Mouse (Mus musculus): ENCODE measurements around the gene Tfeb. TPM values are rescaled to one million over a fixed set of nuclear protein-coding genes. Genes with fewer than 3 reads are reported as not detected.

Tfeb gene
- polyA plus RNA-seq, 1 experiment from 2014 or later: 48.3 TPM

- peak; percentile 88 for ATAC-seq
- no peaks in the 10 kb centered on the region for H3K27me3 ChIP-seq
- in situ Hi-C loops (cut with MboI; ENCODE audit: low pct_unique_long_range_greater_than_20kb): no loop called here
- CTCF ChIA-PET: interaction anchor here (0.9 to 2.4 kb wide), 7 partner anchors 9 to 26 kb away, joined by 3 to 8 read pairs (median 3); partner anchors contain the start of gene Tfeb
- peak; percentile 82 for DNase-seq (ENCODE audit: low read depth, low spot score)
- POLR2A ChIA-PET: interaction anchor here (0.6 to 9.9 kb wide), 3 partner anchors 9 to 62 kb away, joined by 3 to 91 read pairs (median 6); partner anchors contain the start of gene Tfeb
- TF ChIP-seq CTCF (IDR thresholded peaks at IDR 0.05): no peak
Measured at GRCm38 (mm10) chr17:47762518-47763340, 25.9 kb downstream of the Tfeb start.

- no peaks in the 10 kb centered on the region for H3K27me3 ChIP-seq
- in situ Hi-C loops (cut with MboI; ENCODE audit: low pct_unique_long_range_greater_than_20kb): no loop called here
- ATAC-seq: no peak
- CTCF ChIA-PET: interaction anchor here (1.0 kb wide), 1 partner anchor 15 kb away, joined by 3 read pairs; no protein-coding TSS in a partner anchor
- POLR2A ChIA-PET: interaction anchor here (1.1 kb wide), 1 partner anchor 15 kb away, joined by 3 read pairs; no protein-coding TSS in a partner anchor
- no peak for TF ChIP-seq CTCF (IDR thresholded peaks at IDR 0.05)
- DNase-seq (ENCODE audit: low read depth, low spot score): no peak
Measured at GRCm38 (mm10) chr17:47765986-47766385, 29.2 kb downstream of the Tfeb start.

DNA sequence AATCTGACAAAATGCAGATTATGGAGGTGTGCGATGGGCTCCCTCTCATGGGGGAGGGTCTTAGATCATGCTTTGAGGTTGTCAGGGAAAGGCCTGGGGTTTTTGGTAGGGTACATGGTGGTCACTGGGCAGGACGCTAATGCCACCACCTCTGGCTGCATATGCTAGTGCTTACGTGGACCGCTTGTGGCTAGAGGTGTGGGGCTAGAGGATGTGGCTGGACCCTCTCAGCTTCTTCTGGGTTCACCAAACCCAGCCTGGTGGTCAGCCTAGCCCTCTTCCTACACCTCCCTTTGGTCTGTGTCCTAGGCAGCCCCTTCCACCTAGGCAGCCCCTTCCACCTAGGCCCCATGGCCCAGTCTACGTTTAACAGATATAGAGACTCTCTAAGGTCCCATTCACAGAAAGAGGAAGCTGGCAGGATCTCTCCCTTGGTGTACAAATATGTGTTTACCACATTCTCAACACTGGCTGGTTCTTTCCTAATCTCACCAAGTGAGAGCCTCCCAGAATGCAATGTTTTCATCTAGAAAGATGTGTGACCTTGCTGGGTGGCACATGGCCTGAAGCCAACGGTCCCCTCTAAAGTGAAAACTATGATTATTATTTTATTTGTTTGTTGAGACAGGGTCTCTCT, 29.7 kb downstream of the Tfeb start:
- CTCF ChIA-PET: no interaction called here
- in situ Hi-C loops (cut with MboI; ENCODE audit: low pct_unique_long_range_greater_than_20kb): no loop called here
- ATAC-seq (no peak), DNase-seq (ENCODE audit: low read depth, low spot score) (no peak)
- no peak for TF ChIP-seq CTCF (IDR thresholded peaks at IDR 0.05)
- no peaks in the 10 kb centered on the region for H3K27me3 ChIP-seq
- POLR2A ChIA-PET: interaction anchor here (1.1 kb wide), 1 partner anchor 14 kb away, joined by 3 read pairs; no protein-coding TSS in a partner anchor

DNA sequence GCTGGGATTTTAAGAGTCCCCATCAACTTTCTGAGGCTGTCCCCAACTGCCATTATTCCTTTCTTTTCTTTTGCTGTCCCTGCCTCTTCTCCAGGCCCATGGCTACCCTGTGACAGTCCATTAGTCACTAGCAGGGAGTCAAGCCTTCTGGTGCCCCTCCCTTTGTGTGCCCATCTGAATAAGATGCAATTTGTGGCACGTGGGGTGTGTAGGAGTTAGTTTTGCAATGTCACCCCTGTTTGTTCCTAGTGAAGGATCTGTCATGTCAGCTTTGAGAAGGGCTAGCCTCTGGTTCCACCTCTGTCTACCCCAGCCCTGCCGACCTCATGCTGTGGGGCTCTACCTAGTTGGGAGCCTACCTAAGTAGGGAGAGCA, 30.2 kb downstream of the Tfeb start:
- ATAC-seq (no peak), DNase-seq (ENCODE audit: low read depth, low spot score) (no peak)
- POLR2A ChIA-PET: interaction anchor here (1.1 kb wide), 1 partner anchor 14 kb away, joined by 3 read pairs; no protein-coding TSS in a partner anchor
- in situ Hi-C loops (cut with MboI; ENCODE audit: low pct_unique_long_range_greater_than_20kb): no loop called here
- H3K27me3 ChIP-seq: no peaks in the 10 kb centered on the region
- CTCF ChIA-PET: no interaction called here
- TF ChIP-seq CTCF (IDR thresholded peaks at IDR 0.05): no peak

DNA sequence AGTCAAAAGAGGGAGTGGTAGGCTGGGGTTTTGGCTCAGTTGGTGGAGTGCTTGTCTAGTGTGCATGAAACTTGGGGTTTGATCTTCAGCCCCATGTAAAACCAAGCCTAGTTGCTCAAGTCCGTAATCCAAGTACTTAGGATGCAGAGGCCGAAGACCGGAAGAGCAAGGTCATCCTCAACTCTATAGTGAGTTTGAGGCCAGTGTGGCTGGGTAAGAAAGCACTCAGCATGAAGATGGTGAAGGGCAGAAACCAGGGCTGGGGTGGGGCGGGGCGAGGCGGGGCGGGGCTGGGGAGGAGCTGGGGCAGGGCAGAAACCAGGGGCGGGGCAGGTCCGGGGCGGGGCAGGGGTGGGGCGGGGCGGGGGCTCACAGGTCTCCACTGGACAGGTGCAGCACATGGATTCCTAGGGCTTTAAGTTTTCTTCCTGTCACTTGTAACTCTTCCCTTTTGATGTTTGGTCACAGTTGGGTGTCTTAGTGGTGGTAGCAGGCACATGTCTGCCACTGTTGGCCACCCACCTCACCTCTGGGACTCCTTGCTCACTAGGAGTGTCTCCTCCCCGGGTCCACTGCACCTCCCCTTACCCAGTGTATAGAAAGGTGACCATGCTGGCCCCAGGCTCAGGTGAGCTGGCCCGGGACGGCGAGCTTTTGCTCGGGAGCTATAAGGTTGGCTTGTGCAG, 30.8 kb downstream of the Tfeb start:
- no peaks in the 10 kb centered on the region for H3K27me3 ChIP-seq
- in situ Hi-C loops (cut with MboI; ENCODE audit: low pct_unique_long_range_greater_than_20kb): no loop called here
- TF ChIP-seq CTCF (IDR thresholded peaks at IDR 0.05): no peak
- ChIA-PET CTCF (no interaction called here), POLR2A (no interaction called here)
- DNase-seq (ENCODE audit: low read depth, low spot score) (no peak), ATAC-seq (no peak)

DNA sequence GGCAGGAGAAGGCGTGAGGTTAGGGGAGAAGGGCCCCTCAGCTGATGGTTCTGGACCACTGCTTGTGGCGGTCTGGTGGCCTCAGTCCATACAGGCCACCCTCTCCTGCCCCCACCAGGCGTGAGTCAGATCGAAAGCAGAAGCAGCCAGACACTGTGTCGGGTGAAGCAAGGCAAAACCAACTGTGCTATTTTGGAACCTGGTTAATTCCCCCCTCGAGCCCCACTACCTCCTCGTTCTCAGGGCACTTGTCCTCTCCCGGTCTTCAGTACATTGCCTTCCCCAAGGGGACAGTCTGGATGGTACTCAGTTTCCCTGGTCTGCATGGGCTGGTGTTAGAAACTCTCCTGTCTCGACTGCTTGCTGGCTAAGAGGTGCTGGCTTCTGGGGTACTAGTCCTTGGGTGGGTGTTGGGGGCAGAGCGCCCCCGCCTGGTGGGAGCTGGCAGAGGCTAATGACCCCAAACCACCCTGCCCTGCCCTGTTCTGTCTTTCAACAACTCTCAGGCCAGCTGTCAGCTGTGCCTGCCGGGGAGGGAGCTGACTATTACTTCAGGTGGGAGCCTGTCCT, 32.0 kb downstream of the Tfeb start:
- ATAC-seq (peak; percentile 42), DNase-seq (ENCODE audit: low read depth, low spot score) (no peak)
- in situ Hi-C loops (cut with MboI; ENCODE audit: low pct_unique_long_range_greater_than_20kb): no loop called here
- no peaks in the 10 kb centered on the region for H3K27me3 ChIP-seq
- CTCF ChIA-PET: no interaction called here
- no peak for TF ChIP-seq CTCF (IDR thresholded peaks at IDR 0.05)
- POLR2A ChIA-PET: no interaction called here

GRCm38 (mm10) chr17:47769389-47770299, 32.8 kb downstream of the Tfeb start:
- H3K27me3 ChIP-seq: no peaks in the 10 kb centered on the region
- in situ Hi-C loops (cut with MboI; ENCODE audit: low pct_unique_long_range_greater_than_20kb): no loop called here
- DNase-seq (ENCODE audit: low read depth, low spot score) (no peak), ATAC-seq (no peak)
- TF ChIP-seq CTCF (IDR thresholded peaks at IDR 0.05): no peak
- POLR2A ChIA-PET: no interaction called here
- CTCF ChIA-PET: no interaction called here

DNA sequence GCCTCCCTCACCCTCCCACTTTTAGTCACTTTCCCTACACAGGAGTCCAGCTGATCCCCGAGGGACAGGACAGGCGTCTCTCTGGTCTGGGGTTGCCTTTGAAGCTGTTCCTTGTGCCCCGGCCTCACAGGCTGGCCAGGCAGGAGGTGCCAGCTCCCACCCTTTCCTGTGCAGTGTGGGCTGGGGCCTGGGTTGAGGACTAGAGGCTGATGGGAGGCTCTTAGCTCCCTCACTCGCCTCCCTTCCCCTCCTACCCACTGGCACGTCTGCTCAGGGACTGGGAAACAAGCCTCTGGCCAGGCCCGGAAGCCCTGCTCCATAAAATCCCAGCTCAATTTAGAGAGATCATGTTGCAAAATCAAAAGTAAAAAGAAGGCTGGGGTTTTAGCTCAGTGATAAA, 36.8 kb downstream of the Tfeb start:
- ChIA-PET CTCF (interaction anchor here (0.8 to 2.3 kb wide), 5 partner anchors 10 to 33 kb away, joined by 3 to 8 read pairs (median 3); no protein-coding TSS in a partner anchor), POLR2A (interaction anchor here (0.7 kb wide), 1 partner anchor 73 kb away, joined by 3 read pairs; no protein-coding TSS in a partner anchor)
- ATAC-seq (no peak), DNase-seq (ENCODE audit: low read depth, low spot score) (no peak)
- no peak for TF ChIP-seq CTCF (IDR thresholded peaks at IDR 0.05)
- no peaks in the 10 kb centered on the region for H3K27me3 ChIP-seq
- in situ Hi-C loops (cut with MboI; ENCODE audit: low pct_unique_long_range_greater_than_20kb): no loop called here

DNA sequence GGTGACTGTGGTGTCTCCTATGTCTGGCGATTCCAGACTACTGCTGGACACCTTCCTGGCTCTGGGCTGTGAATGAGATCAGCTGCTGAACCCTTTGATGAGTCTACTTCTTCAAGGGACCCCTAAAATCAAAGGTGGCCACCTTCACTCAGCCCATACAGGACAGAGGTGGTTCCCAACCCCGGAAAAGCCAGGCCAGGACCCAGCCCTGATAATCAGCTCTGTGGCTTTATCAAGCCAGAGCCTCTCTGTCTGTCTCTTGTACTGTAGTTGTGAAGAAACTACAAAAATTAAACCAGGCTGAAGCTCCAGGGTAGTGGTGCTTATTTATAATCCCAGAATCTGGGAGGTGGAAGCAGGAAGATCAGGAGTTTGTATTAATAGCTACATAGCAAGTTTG, 40.3 kb downstream of the Tfeb start:
- no peak for ATAC-seq
- POLR2A ChIA-PET: interaction anchor here (0.6 kb wide), 1 partner anchor 558 kb away, joined by 3 read pairs; no protein-coding TSS in a partner anchor
- no peaks in the 10 kb centered on the region for H3K27me3 ChIP-seq
- DNase-seq (ENCODE audit: low read depth, low spot score): no peak
- CTCF ChIA-PET: interaction anchor here (1.1 kb wide), 1 partner anchor 14 kb away, joined by 3 read pairs; no protein-coding TSS in a partner anchor
- in situ Hi-C loops (cut with MboI; ENCODE audit: low pct_unique_long_range_greater_than_20kb): no loop called here
- no peak for TF ChIP-seq CTCF (IDR thresholded peaks at IDR 0.05)
